Mouse (Mus musculus): ENCODE data around the gene 2410004P03Rik. TPM values are rescaled to one million over a fixed set of nuclear protein-coding genes. Genes with fewer than 3 reads are reported as not detected.

Gene 2410004P03Rik
- not detected for polyA plus RNA-seq (2014; fragmentation: Illumina TruSeq; extraction: RNeasy Lipid Tissue Mini Kit (QIAGEN cat#74804); ENCODE audit: low read depth, low replicate concordance)

DNA sequence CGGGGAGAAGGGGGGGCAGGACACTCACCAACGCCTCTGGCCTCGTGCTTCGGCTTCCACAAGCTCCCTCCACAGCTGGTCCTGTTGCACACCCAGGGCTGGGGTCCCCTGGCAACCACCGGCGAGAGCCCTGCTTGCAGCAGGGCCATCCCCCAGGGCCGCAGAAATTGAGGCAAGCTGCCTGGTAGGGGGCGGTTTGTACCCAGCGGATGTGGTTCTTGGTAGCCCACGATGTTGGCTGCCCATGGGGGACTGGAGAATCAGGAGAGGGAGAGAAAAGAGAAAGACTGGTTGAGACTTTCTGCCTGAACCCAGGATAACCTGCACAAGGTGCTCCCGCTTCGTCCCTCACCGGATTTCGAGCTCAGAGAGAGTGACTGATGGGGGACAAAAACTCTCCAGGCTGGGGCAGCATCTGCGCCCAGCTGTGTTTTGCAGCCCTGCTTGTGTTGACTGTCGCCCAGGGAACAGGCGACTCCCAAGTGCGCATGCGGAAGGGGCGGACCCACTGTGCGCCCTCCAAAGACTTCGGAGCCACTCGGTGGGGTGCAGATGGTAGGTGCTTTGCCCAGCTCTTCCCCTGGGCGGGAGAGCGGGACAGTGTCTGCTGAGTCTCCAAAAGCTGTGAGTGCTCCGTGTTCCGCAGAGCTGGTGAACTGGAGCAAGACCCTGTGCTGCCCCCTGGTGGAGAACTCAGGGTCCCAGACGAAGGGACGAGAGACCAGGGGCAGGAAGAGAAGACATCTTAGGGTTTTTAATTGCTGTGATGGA lies at the start of gene 2410004P03Rik:
Gene 2410004P03Rik (minus strand): TSS at position 628 of the 771 bp plus-strand sequence.

DNA sequence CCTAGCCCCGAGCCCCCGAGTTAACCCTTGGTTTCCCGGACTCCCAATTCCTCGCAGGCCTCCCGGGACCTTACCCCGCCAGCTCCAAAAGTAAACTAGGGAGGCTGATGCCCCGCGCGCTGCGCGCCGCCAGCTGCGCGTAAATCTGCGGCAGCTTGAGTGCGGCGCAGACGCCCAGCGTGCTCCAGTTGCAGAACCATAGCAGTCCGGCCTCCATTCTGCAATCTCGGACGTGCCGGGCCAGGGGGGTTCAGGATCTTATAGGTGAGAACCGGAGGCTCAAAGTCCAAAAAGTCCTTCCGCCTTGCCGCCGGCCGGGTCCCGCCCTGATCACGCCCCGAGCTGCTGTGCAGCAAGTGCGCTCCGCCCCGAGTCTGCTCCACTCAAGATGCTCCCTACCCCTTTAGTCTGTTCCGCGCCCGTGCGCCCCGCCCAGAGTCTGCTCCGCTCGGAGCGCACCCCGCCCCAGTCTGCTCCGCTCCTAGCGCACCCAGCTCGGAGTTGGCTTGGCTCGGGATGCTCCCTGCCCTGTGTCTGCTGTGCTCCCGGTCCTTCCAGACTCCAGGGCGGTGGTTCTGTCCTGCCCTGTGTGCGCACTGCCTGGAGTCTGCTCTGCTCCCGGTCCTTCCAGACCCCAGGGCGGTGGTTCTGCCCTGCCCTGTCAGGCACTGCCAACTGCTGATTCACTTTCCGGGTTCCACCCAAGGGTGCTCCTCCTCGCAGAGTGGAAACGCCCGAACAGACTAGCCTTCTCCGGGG lies 11.6 kb downstream of the 2410004P03Rik start, which contains the start of gene Pqlc3:
Gene Pqlc3 (minus strand): TSS at position 670 of the 759 bp plus-strand sequence.

Other genes with a start within 250 kb of the 2410004P03Rik start
- gene Greb1, start 210.8 kb downstream of the 2410004P03Rik start, polyA plus RNA-seq (2014; fragmentation: Illumina TruSeq; extraction: RNeasy Lipid Tissue Mini Kit (QIAGEN cat#74804); ENCODE audit: low read depth, low replicate concordance) = 0.99 TPM
- gene E2f6, start 200.8 kb downstream of the 2410004P03Rik start, polyA plus RNA-seq (2014; fragmentation: Illumina TruSeq; extraction: RNeasy Lipid Tissue Mini Kit (QIAGEN cat#74804); ENCODE audit: low read depth, low replicate concordance) = 8.8 TPM
- 33.5 TPM for gene Rock2, start 116.8 kb downstream of the 2410004P03Rik start, polyA plus RNA-seq (2014; fragmentation: Illumina TruSeq; extraction: RNeasy Lipid Tissue Mini Kit (QIAGEN cat#74804); ENCODE audit: low read depth, low replicate concordance)
- 3.4 TPM for gene Pqlc3, start 11.3 kb downstream of the 2410004P03Rik start, polyA plus RNA-seq (2014; fragmentation: Illumina TruSeq; extraction: RNeasy Lipid Tissue Mini Kit (QIAGEN cat#74804); ENCODE audit: low read depth, low replicate concordance)
- 0.11 TPM for gene Kcnf1, start 165.2 kb upstream of the 2410004P03Rik start, polyA plus RNA-seq (2014; fragmentation: Illumina TruSeq; extraction: RNeasy Lipid Tissue Mini Kit (QIAGEN cat#74804); ENCODE audit: low read depth, low replicate concordance)

Data from testis, adult 10 weeks (tissue).